ENCODE assay signal across 8 mouse cellular contexts in the genomic region with DNA sequence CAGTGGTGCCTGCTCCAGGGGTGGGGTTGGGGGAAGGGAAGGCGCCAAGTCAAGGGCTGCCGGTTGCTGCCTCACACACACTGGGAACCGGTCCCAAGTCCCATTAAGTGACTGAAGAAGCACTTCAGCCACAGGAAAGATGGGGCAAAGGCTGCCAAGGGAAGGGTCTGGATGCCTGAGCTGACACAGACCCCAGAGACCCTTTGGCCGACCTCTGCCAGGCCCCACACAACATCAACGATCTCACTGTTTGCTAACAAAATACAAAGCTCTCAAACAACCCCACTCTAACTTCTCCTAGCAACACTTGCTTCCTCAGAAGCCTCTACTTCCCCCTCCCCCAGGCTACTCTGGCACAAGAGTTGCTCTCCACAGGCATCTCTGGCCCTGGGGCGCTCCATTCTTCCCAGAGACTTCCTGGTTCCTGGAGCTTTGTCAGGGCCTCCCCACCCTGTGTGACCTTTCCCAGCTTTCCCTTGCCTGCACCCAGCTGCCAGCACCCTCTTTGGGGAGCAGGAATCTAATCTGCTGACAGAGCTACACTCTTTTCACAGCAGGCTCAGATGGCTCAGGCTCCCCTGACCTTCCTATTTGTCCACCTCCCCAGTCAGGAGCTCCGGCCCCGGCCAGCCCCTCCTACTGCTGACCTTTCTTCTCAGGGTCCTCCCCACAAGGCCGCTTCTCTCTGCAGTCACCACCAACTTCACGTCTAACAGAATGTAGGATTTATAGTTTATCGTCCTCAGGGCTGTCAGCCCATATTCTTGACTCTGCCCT. TPM values are rescaled to one million over a fixed set of nuclear protein-coding genes. Genes with fewer than 3 reads are reported as not detected.
DNase-seq lines count a peak whose midpoint lies in the region; ATAC-seq and TF ChIP-seq lines count a peak whose summit lies in the region.

No protein-coding gene starts in this region.

- peak; percentile 61 to 69 for DNase-seq in right cerebral cortex, adult 2 months (ENCODE audit: low spot score in 2 of 2)
- DNase-seq in right cerebral cortex, postnatal 4 days = no peak
- peak; percentile 75 for DNase-seq in heart, adult 8-10 months (ENCODE audit: low spot score)
- peak; percentile 62 for DNase-seq in kidney, adult 18-20 months
- no peak for DNase-seq in liver, embryonic 11.5 days (ENCODE audit: low spot score)
- peak; percentile 51 for DNase-seq in midbrain, postnatal 0 days (ENCODE audit: low spot score)
- DNase-seq in retina, postnatal 1 day = no peak

- no peak overlapping the region; the same call in 1 of the 2 replicates for H3K4me3 ChIP-seq in cortical plate, adult 2 months (ENCODE audit: insufficient read depth, low read length)
- peak overlapping the region; percentile 88; the same call in 1 of the 2 replicates for H3K4me3 ChIP-seq in liver, embryonic 11.5 days (ENCODE audit: low read depth, low read length)
- no peak overlapping the region for H3K4me3 ChIP-seq in midbrain, postnatal 0 days (ENCODE audit: low read depth, low read length)

- WGBS in liver, embryonic 11.5 days = 29% methylated on average over 11 of the region's 11 CpGs
- WGBS in midbrain, postnatal 0 days = 21% methylated on average over 11 of the region's 11 CpGs

- no peak for TF ChIP-seq POLR2A in cortical plate, adult 2 months (IDR thresholded peaks at IDR 0.05; ENCODE audit: extremely low read depth, insufficient read depth, low read length)

- H3K4me2 ChIP-seq in liver, embryonic 11.5 days = peak overlapping the region; percentile 73
- peak overlapping the region; percentile 87 for H3K4me2 ChIP-seq in midbrain, postnatal 0 days (ENCODE audit: low read depth, low read length, poor library complexity, severe bottlenecking)

- H3K27ac ChIP-seq in cortical plate, adult 2 months (ENCODE audit: insufficient read depth, low read length) = peak overlapping the region; percentile 38
- peak overlapping the region; percentile 84 for H3K27ac ChIP-seq in liver, embryonic 11.5 days (ENCODE audit: low read depth, low read length)
- H3K27ac ChIP-seq in midbrain, postnatal 0 days (ENCODE audit: low read depth, low read length) = peak overlapping the region; percentile 62

- ATAC-seq in liver, embryonic 11.5 days (replicated peaks; ENCODE audit: low FRiP score) = no peak
- no peak for ATAC-seq in midbrain, postnatal 0 days (ENCODE audit: low FRiP score)

- H3K9ac ChIP-seq in liver, embryonic 11.5 days (ENCODE audit: low read depth, low read length) = peak overlapping the region; percentile 30; the same call in 1 of the 2 replicates
- no peak overlapping the region for H3K9ac ChIP-seq in midbrain, postnatal 0 days (replicated peaks; ENCODE audit: low read length, poor library complexity, severe bottlenecking)

- H3K27me3 ChIP-seq in liver, embryonic 11.5 days (replicated peaks; ENCODE audit: control insufficient read depth, insufficient read depth, low read length) = no peaks in the 10 kb centered on the region
- no peaks in the 10 kb centered on the region for H3K27me3 ChIP-seq in midbrain, postnatal 0 days (ENCODE audit: insufficient read depth, low read length)

- no peak for TF ChIP-seq CTCF in cortical plate, adult 2 months (IDR thresholded peaks at IDR 0.05; ENCODE audit: extremely low read depth, insufficient read depth, low read length)
- TF ChIP-seq CTCF in midbrain, postnatal 0 days (IDR thresholded peaks at IDR 0.05) = no peak

- peaks cover under 1% of the 10 kb centered on the region; the same call in 1 of the 2 replicates for H3K9me3 ChIP-seq in liver, embryonic 11.5 days (ENCODE audit: control insufficient read depth, low read length)
- no peaks in the 10 kb centered on the region for H3K9me3 ChIP-seq in midbrain, postnatal 0 days (ENCODE audit: low read length)

- H3K4me1 ChIP-seq in cortical plate, adult 2 months (ENCODE audit: control insufficient read depth, insufficient read depth, low read length) = peaks cover 5% of the 10 kb centered on the region
- H3K4me1 ChIP-seq in liver, embryonic 11.5 days (replicated peaks; ENCODE audit: control insufficient read depth, insufficient read depth, low read length) = peaks cover 30% of the 10 kb centered on the region
- H3K4me1 ChIP-seq in midbrain, postnatal 0 days (ENCODE audit: insufficient read depth, low read length) = peaks cover 3% of the 10 kb centered on the region

- peaks cover 11% of the 10 kb centered on the region for H3K36me3 ChIP-seq in liver, embryonic 11.5 days (ENCODE audit: control insufficient read depth, insufficient read depth, low read length)
- peaks cover 14% of the 10 kb centered on the region; the same call in 1 of the 2 replicates for H3K36me3 ChIP-seq in midbrain, postnatal 0 days (ENCODE audit: insufficient read depth, low read length)

RNA-seq across cellular contexts. Expression of gene Cox14, which starts 1.7 kb away (rescaled TPM):
- polyA plus RNA-seq in cortical plate, adult 2 months (2012; rRNA removed) = 226 and 237 TPM in 2 replicates
- total RNA-seq in heart, adult 8-10 months (2022) = 100 to 1,000 TPM; 240 to 284 (median 258) TPM
- polyA plus RNA-seq in liver, embryonic 11.5 days (2014; fragmentation: Nextera tagmentation; extraction: Ambion mirVana) = 134 and 153 TPM in 2 replicates
- total RNA-seq in midbrain, postnatal 0 days (2014; rRNA removed) = 60.9 and 67.2 TPM in 2 replicates
- polyA plus RNA-seq in midbrain, postnatal 0 days (2015; fragmentation: Nextera tagmentation; extraction: Ambion mirVana) = 165 and 180 TPM in 2 replicates

RNA-seq across cellular contexts. Expression of gene Gpd1, which starts 6.4 kb away (rescaled TPM):
- 55.3 and 60.4 TPM in 2 replicates for polyA plus RNA-seq in cortical plate, adult 2 months (2012; rRNA removed)
- 10 to 100 TPM; 38.6 to 59.0 (median 49.5) TPM for total RNA-seq in heart, adult 8-10 months (2022)
- 3.4 and 4.3 TPM in 2 replicates for polyA plus RNA-seq in liver, embryonic 11.5 days (2014; fragmentation: Nextera tagmentation; extraction: Ambion mirVana)
- total RNA-seq in midbrain, postnatal 0 days (2014; rRNA removed) = 2.8 and 3.3 TPM in 2 replicates
- polyA plus RNA-seq in midbrain, postnatal 0 days (2015; fragmentation: Nextera tagmentation; extraction: Ambion mirVana) = 1.1 and 1.2 TPM in 2 replicates

RNA-seq across cellular contexts. Expression of gene Gm17349, which starts 18.4 kb away (rescaled TPM):
- polyA plus RNA-seq in cortical plate, adult 2 months (2012; rRNA removed) = 1.3 and 1.8 TPM in 2 replicates
- total RNA-seq in heart, adult 8-10 months (2022) = 1 to 10 TPM; 2.4 to 3.3 (median 2.9) TPM
- polyA plus RNA-seq in liver, embryonic 11.5 days (2014; fragmentation: Nextera tagmentation; extraction: Ambion mirVana) = not detected in 2 replicates
- not detected in 2 replicates for total RNA-seq in midbrain, postnatal 0 days (2014; rRNA removed)
- not detected in 2 replicates for polyA plus RNA-seq in midbrain, postnatal 0 days (2015; fragmentation: Nextera tagmentation; extraction: Ambion mirVana)

RNA-seq across cellular contexts. Expression of gene Smarcd1, which starts 21.8 kb away (rescaled TPM):
- polyA plus RNA-seq in cortical plate, adult 2 months (2012; rRNA removed) = 150 and 157 TPM in 2 replicates
- total RNA-seq in heart, adult 8-10 months (2022) = 10 to 100 TPM; 21.7 to 25.8 (median 24.5) TPM
- 26.7 and 28.5 TPM in 2 replicates for polyA plus RNA-seq in liver, embryonic 11.5 days (2014; fragmentation: Nextera tagmentation; extraction: Ambion mirVana)
- 83.0 and 93.0 TPM in 2 replicates for total RNA-seq in midbrain, postnatal 0 days (2014; rRNA removed)
- polyA plus RNA-seq in midbrain, postnatal 0 days (2015; fragmentation: Nextera tagmentation; extraction: Ambion mirVana) = 77.7 and 92.2 TPM in 2 replicates

RNA-seq across cellular contexts. Expression of gene Cers5, which starts 49.0 kb away (rescaled TPM):
- polyA plus RNA-seq in cortical plate, adult 2 months (2012; rRNA removed) = 42.5 and 44.5 TPM in 2 replicates
- 10 to 100 TPM; 17.8 to 23.6 (median 18.1) TPM for total RNA-seq in heart, adult 8-10 months (2022)
- 32.3 and 34.7 TPM in 2 replicates for polyA plus RNA-seq in liver, embryonic 11.5 days (2014; fragmentation: Nextera tagmentation; extraction: Ambion mirVana)
- 93.5 and 94.2 TPM in 2 replicates for total RNA-seq in midbrain, postnatal 0 days (2014; rRNA removed)
- 75.8 and 76.8 TPM in 2 replicates for polyA plus RNA-seq in midbrain, postnatal 0 days (2015; fragmentation: Nextera tagmentation; extraction: Ambion mirVana)

Comparison
In these comparisons a context has a peak if more than half of its experiments do, and no peak if none do; other contexts are left out.
1. DNase-seq: peak in right cerebral cortex, adult 2 months (2 of 2), heart, adult 8-10 months (single experiment), kidney, adult 18-20 months (single experiment) and midbrain, postnatal 0 days (single experiment); none in right cerebral cortex, postnatal 4 days (single experiment), liver, embryonic 11.5 days (single experiment) and retina, postnatal 1 day (single experiment).
2. RNA of gene Gpd1, which starts 6.4 kb away (polyA plus RNA-seq): 55.3 to 60.4 TPM in cortical plate, adult 2 months; 3.4 to 4.3 TPM in liver, embryonic 11.5 days and 1.1 to 1.2 TPM in midbrain, postnatal 0 days; every median in the first group is over 10 times any median in the second.
3. Peak in every context shown above with its lines, with median percentiles within 50 percentile points of each other: H3K27ac ChIP-seq.